Mouse (Mus musculus) intestine, embryonic 14.5 days (tissue): ENCODE data around the gene Glrp1. TPM values are rescaled to one million over a fixed set of nuclear protein-coding genes. Genes with fewer than 3 reads are reported as not detected.

ENCODE experiments used
- ATAC-seq: fragments of 200-750 bp; cut with Nextera tagmentation; replicated peaks from 2 replicates; pipeline ENCODE4 v1.8.0; 2017; ENCODE audit warnings: low read depth, moderate number of reproducible peaks, moderate TSS enrichment, moderate library complexity; ENCODE audit not compliant: low FRiP score, low TSS enrichment
- DNase-seq: peaks from one replicate; pipeline ENCODE4 v3.0.0-alpha.2; 2018; ENCODE audit warnings: low spot score
- H3K27ac ChIP-seq: fragments of 300-500 bp; sonication (generic); 2 replicates; pipeline ENCODE4 v1.5.1; 2014; ENCODE audit warnings: low read depth, mild to moderate bottlenecking, control low read depth
- H3K27me3 ChIP-seq: fragments of 300-500 bp; sonication (generic); replicated peaks from 2 replicates; pipeline ENCODE4 v1.6.1; 2014; ENCODE audit warnings: low read length, control low read depth; ENCODE audit not compliant: control insufficient read depth, insufficient read depth
- H3K36me3 ChIP-seq: fragments of 300-500 bp; sonication (generic); 2 replicates; pipeline ENCODE4 v1.6.1; 2014; ENCODE audit warnings: low read length, control low read depth; ENCODE audit not compliant: control insufficient read depth, insufficient read depth
- H3K4me1 ChIP-seq: fragments of 300-500 bp; sonication (generic); replicated peaks from 2 replicates; pipeline ENCODE4 v1.6.1; 2014; ENCODE audit warnings: low read length, control low read depth, mixed read lengths; ENCODE audit not compliant: control insufficient read depth, insufficient read depth
- H3K4me2 ChIP-seq: fragments of 300-500 bp; sonication (generic); 2 replicates; pipeline ENCODE4 v1.6.1; 2014; ENCODE audit warnings: low read length
- H3K4me3 ChIP-seq: fragments of 300-500 bp; sonication (generic); 2 replicates; pipeline ENCODE4 v1.5.1; 2014; ENCODE audit warnings: low read depth, low read length, control low read depth, mixed read lengths
- H3K9ac ChIP-seq: fragments of 300-500 bp; sonication (generic); 2 replicates; pipeline ENCODE4 v1.6.1; 2014; ENCODE audit warnings: mild to moderate bottlenecking, low read length
- H3K9me3 ChIP-seq: fragments of 300-500 bp; sonication (generic); 2 replicates; pipeline ENCODE4 v1.6.1; 2016; ENCODE audit warnings: low read length, control low read depth; ENCODE audit not compliant: control insufficient read depth
- WGBS: fragments of 180-500 bp; shearing (Covaris S2); extraction: QIAGEN DNeasy Blood & Tissue Kit; methylation state at CpG from one replicate; pipeline ENCODE4 v1.1.7; 2014; 5-methylcytosine and 5-hydroxymethylcytosine counted together
- polyA plus RNA-seq: library from polyadenylated mRNA; unstranded; fragments of >200 nt; fragmentation: Nextera tagmentation; extraction: Ambion mirVana; gene quantifications from 2 replicates; pipeline ENCODE4 v1.2.1, GENCODE M21; 2014

The Glrp1 gene
- polyA plus RNA-seq = not detected in 2 replicates

- Histone ChIP-seq H3K27me3 (no peaks in the 10 kb centered on the region), H3K4me2 (no peak within 1 kb of the TSS), H3K9me3 (no peaks in the 10 kb centered on the region), H3K4me3 (no peak within 1 kb of the TSS), H3K36me3 (no peaks in the 10 kb centered on the region), H3K27ac (no peak within 1 kb of the TSS), H3K9ac (no peak within 1 kb of the TSS), H3K4me1 (peaks cover 8% of the 10 kb centered on the region)
- DNase-seq (no peak), ATAC-seq (no peak)
- WGBS = 72% methylated on average over 8 of the region's 8 CpGs
Observed at GRCm38 (mm10) chr1:88509789-88510188, at the start of gene Glrp1. Gene Glrp1 (minus strand): TSS chr1:88510066.

- WGBS = 7% methylated on average over 7 of the region's 7 CpGs
- no peak overlapping the region for H3K9ac ChIP-seq
Observed at GRCm38 (mm10) chr1:88559258-88559657, 49.4 kb upstream of the Glrp1 start.

GRCm38 (mm10) chr1:88558793-88559192 is 48.9 kb upstream of the Glrp1 start:
- Histone ChIP-seq H3K27ac (peak overlapping the region; percentile 44; the same call in 1 of the 2 replicates), H3K27me3 (no peaks in the 10 kb centered on the region), H3K9ac (no peak overlapping the region), H3K4me3 (no peak overlapping the region), H3K9me3 (no peaks in the 10 kb centered on the region), H3K36me3 (no peaks in the 10 kb centered on the region), H3K4me1 (peaks cover 12% of the 10 kb centered on the region), H3K4me2 (0 out of 2 replicates have a peak overlapping the region, but pooled peaks have one; percentile 20)
- DNase-seq (no peak), ATAC-seq (no peak)

More at GRCm38 (mm10) chr1:88559258-88559657, 49.4 kb upstream of the Glrp1 start:
- Histone ChIP-seq H3K4me2 (0 out of 2 replicates have a peak overlapping the region, but pooled peaks have one; percentile 20), H3K27ac (peak overlapping the region; percentile 44), H3K27me3 (no peaks in the 10 kb centered on the region), H3K4me3 (no peak overlapping the region), H3K9me3 (no peaks in the 10 kb centered on the region), H3K36me3 (no peaks in the 10 kb centered on the region), H3K4me1 (peaks cover 12% of the 10 kb centered on the region)
- DNase-seq (peak; percentile 66), ATAC-seq (peak; percentile 77)

GRCm38 (mm10) chr1:88556401-88556800 is 46.5 kb upstream of the Glrp1 start:
- Histone ChIP-seq H3K4me2 (no peak overlapping the region), H3K27me3 (no peaks in the 10 kb centered on the region)
- WGBS = 91% methylated on average over 11 of the region's 11 CpGs

GRCm38 (mm10) chr1:88553500-88554187 is 43.8 kb upstream of the Glrp1 start:
- H3K9me3 ChIP-seq = no peaks in the 10 kb centered on the region
- H3K4me2 ChIP-seq = no peak overlapping the region
- H3K9ac ChIP-seq = no peak overlapping the region
- no peaks in the 10 kb centered on the region for H3K4me1 ChIP-seq
- no peaks in the 10 kb centered on the region for H3K36me3 ChIP-seq
- ATAC-seq (no peak), DNase-seq (no peak)
- no peak overlapping the region for H3K4me3 ChIP-seq
- WGBS = 46% methylated on average over 7 of the region's 7 CpGs
- H3K27me3 ChIP-seq = no peaks in the 10 kb centered on the region
- no peak overlapping the region for H3K27ac ChIP-seq

More at GRCm38 (mm10) chr1:88556401-88556800, 46.5 kb upstream of the Glrp1 start:
- H3K27ac ChIP-seq = no peak overlapping the region
- H3K9ac ChIP-seq = no peak overlapping the region
- H3K36me3 ChIP-seq = no peaks in the 10 kb centered on the region
- H3K4me3 ChIP-seq = no peak overlapping the region
- no peak for DNase-seq
- H3K9me3 ChIP-seq = no peaks in the 10 kb centered on the region
- H3K4me1 ChIP-seq = peaks cover 12% of the 10 kb centered on the region
- ATAC-seq = no peak

GRCm38 (mm10) chr1:88549263-88549662 is 39.4 kb upstream of the Glrp1 start:
- 88% methylated on average over 1 of the region's 1 CpGs for WGBS
- no peak overlapping the region for H3K4me3 ChIP-seq
- no peak for ATAC-seq

GRCm38 (mm10) chr1:88547172-88547571 is 37.3 kb upstream of the Glrp1 start:
- Histone ChIP-seq H3K27ac (no peak overlapping the region), H3K27me3 (no peaks in the 10 kb centered on the region), H3K9ac (no peak overlapping the region), H3K9me3 (no peaks in the 10 kb centered on the region), H3K4me1 (no peaks in the 10 kb centered on the region), H3K4me2 (no peak overlapping the region), H3K4me3 (no peak overlapping the region), H3K36me3 (no peaks in the 10 kb centered on the region)
- DNase-seq (no peak), ATAC-seq (no peak)
- 76% methylated on average over 7 of the region's 7 CpGs for WGBS

More at GRCm38 (mm10) chr1:88549263-88549662, 39.4 kb upstream of the Glrp1 start:
- H3K36me3 ChIP-seq = no peaks in the 10 kb centered on the region
- no peaks in the 10 kb centered on the region for H3K4me1 ChIP-seq
- no peaks in the 10 kb centered on the region for H3K9me3 ChIP-seq
- H3K9ac ChIP-seq = no peak overlapping the region
- H3K27ac ChIP-seq = no peak overlapping the region
- DNase-seq = no peak
- no peak overlapping the region for H3K4me2 ChIP-seq
- H3K27me3 ChIP-seq = no peaks in the 10 kb centered on the region

GRCm38 (mm10) chr1:88543608-88544007 is 33.7 kb upstream of the Glrp1 start:
- no peak for ATAC-seq
- Histone ChIP-seq H3K36me3 (no peaks in the 10 kb centered on the region), H3K27me3 (no peaks in the 10 kb centered on the region), H3K4me1 (no peaks in the 10 kb centered on the region), H3K9ac (no peak overlapping the region), H3K4me2 (no peak overlapping the region), H3K27ac (no peak overlapping the region), H3K4me3 (no peak overlapping the region), H3K9me3 (no peaks in the 10 kb centered on the region)
- 81% methylated on average over 4 of the region's 4 CpGs for WGBS
- no peak for DNase-seq

GRCm38 (mm10) chr1:88539823-88540222 is 30.0 kb upstream of the Glrp1 start:
- Histone ChIP-seq H3K4me1 (no peaks in the 10 kb centered on the region), H3K4me2 (no peak overlapping the region), H3K36me3 (no peaks in the 10 kb centered on the region), H3K27me3 (no peaks in the 10 kb centered on the region), H3K4me3 (no peak overlapping the region), H3K27ac (no peak overlapping the region), H3K9ac (no peak overlapping the region), H3K9me3 (no peaks in the 10 kb centered on the region)
- WGBS = 76% methylated on average over 3 of the region's 3 CpGs
- DNase-seq = no peak
- no peak for ATAC-seq
